In genomic region chr7:118850676-118851290, GRCm38 (mm10) we compare ENCODE assay signal across 12 mouse cellular contexts. TPM values are rescaled to one million over a fixed set of nuclear protein-coding genes. Genes with fewer than 3 reads are reported as not detected.
A peak's percentile ranks its signal among the peaks of the same experiment; 100 is the strongest.
DNase-seq lines count a peak whose midpoint lies in the region; ATAC-seq and TF ChIP-seq lines count a peak whose summit lies in the region.
"Had no signal": no experiment of that assay in that cellular context is flagged by ENCODE, and none has a peak within 500 bp of the region (broad histone marks: within the 10 kb centered on the region; RNA-seq: fewer than 3 reads in every experiment).

No protein-coding gene starts in this region.

- no peak overlapping the region for H3K4me3 ChIP-seq in hindbrain, postnatal 0 days (ENCODE audit: low read length)
- no peak overlapping the region for H3K4me3 ChIP-seq in hindbrain, embryonic 16.5 days (ENCODE audit: low read length)
- H3K4me3 ChIP-seq in ES-E14 (ENCODE audit: insufficient read depth in 1 of 2, low read depth in 1 of 2, low read length in 2 of 2, poor library complexity in 1 of 2, severe bottlenecking in 1 of 2), result no peak overlapping the region
- H3K4me3 ChIP-seq in heart, embryonic 11.5 days (ENCODE audit: low read depth, low read length), result no peak overlapping the region
- H3K4me3 ChIP-seq: embryonic facial prominence, embryonic 12.5 days; limb, embryonic 15.5 days; neural tube, embryonic 12.5 days had no signal

- 65% methylated on average over 9 of the region's 9 CpGs for WGBS in hindbrain, postnatal 0 days
- 73% methylated on average over 9 of the region's 9 CpGs for WGBS in hindbrain, embryonic 16.5 days
- 77% methylated on average over 9 of the region's 9 CpGs for WGBS in heart, embryonic 11.5 days (ENCODE audit: insufficient replicate concordance)

- in situ Hi-C loops in ES-E14 (cut with MboI; ENCODE audit: low sequenced_read_pairs in 2 of 2, unreplicated experiment in 2 of 2), result no loop called here

- H3K36me3 ChIP-seq in hindbrain, postnatal 0 days (ENCODE audit: insufficient read depth, low read length), result peaks cover 48% of the 10 kb centered on the region
- peaks cover 13% of the 10 kb centered on the region; the same call in 1 of the 2 replicates for H3K36me3 ChIP-seq in hindbrain, embryonic 16.5 days (ENCODE audit: control insufficient read depth, insufficient read depth, low read length)
- peaks cover 66% of the 10 kb centered on the region for H3K36me3 ChIP-seq in ES-E14 (ENCODE audit: control insufficient read depth, insufficient read depth, low read length, poor library complexity, severe bottlenecking)
- H3K36me3 ChIP-seq in heart, embryonic 11.5 days (ENCODE audit: control insufficient read depth, insufficient read depth, low read length), result peaks cover 30% of the 10 kb centered on the region

- no peak for TF ChIP-seq CTCF in hindbrain, postnatal 0 days (IDR thresholded peaks at IDR 0.05; ENCODE audit: low read depth)

- H3K27ac ChIP-seq in hindbrain, postnatal 0 days, result no peak overlapping the region
- H3K27ac ChIP-seq in hindbrain, embryonic 16.5 days (ENCODE audit: low read depth, low read length), result no peak overlapping the region
- H3K27ac ChIP-seq in ES-E14 (ENCODE audit: insufficient read depth, low read depth, low read length, poor library complexity, severe bottlenecking), result peak overlapping the region; percentile 15; the same call in 1 of the 2 replicates
- H3K27ac ChIP-seq in heart, embryonic 11.5 days (ENCODE audit: low read depth, low read length), result no peak overlapping the region
- H3K27ac ChIP-seq: embryonic facial prominence, embryonic 12.5 days; limb, embryonic 15.5 days; neural tube, embryonic 12.5 days had no signal

- no peak overlapping the region for H3K4me2 ChIP-seq in hindbrain, postnatal 0 days (ENCODE audit: low read depth, low read length)
- no peak overlapping the region for H3K4me2 ChIP-seq in hindbrain, embryonic 16.5 days (ENCODE audit: low read length)
- H3K4me2 ChIP-seq in heart, embryonic 11.5 days, result no peak overlapping the region
- H3K4me2 ChIP-seq: embryonic facial prominence, embryonic 12.5 days; limb, embryonic 15.5 days; neural tube, embryonic 12.5 days had no signal

- peaks cover 8% of the 10 kb centered on the region; the same call in 1 of the 2 replicates for H3K4me1 ChIP-seq in hindbrain, postnatal 0 days (ENCODE audit: insufficient read depth, low read length)
- H3K4me1 ChIP-seq in hindbrain, embryonic 16.5 days (ENCODE audit: control insufficient read depth, insufficient read depth, low read depth, low read length), result peaks cover 8% of the 10 kb centered on the region
- H3K4me1 ChIP-seq in ES-E14 (ENCODE audit: control insufficient read depth in 2 of 2, insufficient read depth in 2 of 2, low read length in 2 of 2, poor library complexity in 1 of 2), result peaks cover 15 to 42% of the 10 kb centered on the region in 2 experiments; a peak in 3 of 4 replicates
- H3K4me1 ChIP-seq in heart, embryonic 11.5 days (ENCODE audit: control insufficient read depth, insufficient read depth, low read length), result peaks cover 17% of the 10 kb centered on the region

- no peak for ATAC-seq in hindbrain, postnatal 0 days
- no peak for ATAC-seq in hindbrain, embryonic 16.5 days
- ATAC-seq in heart, embryonic 11.5 days (replicated peaks; ENCODE audit: insufficient number of reproducible peaks, low FRiP score, low TSS enrichment), result no peak

- peak; percentile 23 for DNase-seq in hindbrain, postnatal 0 days (ENCODE audit: low spot score)
- DNase-seq in 3134 (ENCODE audit: extremely low read depth, insufficient read length, low spot score) (peak; percentile 65), ES-E14 (ENCODE audit: low read depth, low spot score) (no peak)
- no peak for DNase-seq in spleen, postnatal 4 days (ENCODE audit: low spot score in 2 of 2)
- DNase-seq in thymus, adult 18-20 months, result no peak
- no peak for DNase-seq in retina, postnatal 1 day
- DNase-seq: thymus, postnatal 36 days had no signal

- no peak overlapping the region for H3K9ac ChIP-seq in hindbrain, postnatal 0 days (replicated peaks; ENCODE audit: low read length)
- H3K9ac ChIP-seq in hindbrain, embryonic 16.5 days (ENCODE audit: low read depth, low read length), result no peak overlapping the region
- H3K9ac ChIP-seq in ES-E14 (ENCODE audit: insufficient read depth, low read depth, low read length, poor library complexity, severe bottlenecking), result 0 out of 2 replicates have a peak overlapping the region, but pooled peaks have one; percentile 1
- H3K9ac ChIP-seq in heart, embryonic 11.5 days (ENCODE audit: low read depth, low read length), result 0 out of 2 replicates have a peak overlapping the region, but pooled peaks have one; percentile 5
- H3K9ac ChIP-seq: embryonic facial prominence, embryonic 12.5 days; limb, embryonic 15.5 days; neural tube, embryonic 12.5 days had no signal

- no peaks in the 10 kb centered on the region for H3K9me3 ChIP-seq in hindbrain, postnatal 0 days (ENCODE audit: low read length)
- no peaks in the 10 kb centered on the region for H3K9me3 ChIP-seq in hindbrain, embryonic 16.5 days (ENCODE audit: control insufficient read depth, low read length)
- H3K9me3 ChIP-seq in ES-E14 (ENCODE audit: control insufficient read depth, insufficient read depth, low read depth, low read length), result no peaks in the 10 kb centered on the region
- no peaks in the 10 kb centered on the region for H3K9me3 ChIP-seq in heart, embryonic 11.5 days (replicated peaks; ENCODE audit: control insufficient read depth, low read length)
- H3K9me3 ChIP-seq: embryonic facial prominence, embryonic 12.5 days; limb, embryonic 15.5 days; neural tube, embryonic 12.5 days had no signal

- no peaks in the 10 kb centered on the region for H3K27me3 ChIP-seq in hindbrain, postnatal 0 days (ENCODE audit: insufficient read depth, low read length)
- H3K27me3 ChIP-seq in hindbrain, embryonic 16.5 days (replicated peaks; ENCODE audit: control insufficient read depth, insufficient read depth, low read length), result no peaks in the 10 kb centered on the region
- no peaks in the 10 kb centered on the region for H3K27me3 ChIP-seq in heart, embryonic 11.5 days (ENCODE audit: control insufficient read depth, insufficient read depth, low read length)
- H3K27me3 ChIP-seq: embryonic facial prominence, embryonic 12.5 days; limb, embryonic 15.5 days; neural tube, embryonic 12.5 days had no signal

TF ChIP-seq in ES-E14, 5 proteins besides CTCF, POLR2A, EP300 and RAD21:
- TF ChIP-seq HCFC1 (IDR thresholded peaks at IDR 0.05; ENCODE audit: borderline replicate concordance, insufficient read depth, low read length), result no peak
- no peak for TF ChIP-seq ZNF384 (IDR thresholded peaks at IDR 0.05; ENCODE audit: low read depth, low read length)
- TF ChIP-seq CHD2 (IDR thresholded peaks at IDR 0.05; ENCODE audit: low read depth, low read length), result no peak
- TF ChIP-seq MAFK (IDR thresholded peaks at IDR 0.05; ENCODE audit: insufficient read depth, low read depth, low read length), result no peak

RNA-seq across cellular contexts. Expression of gene Iqck, which starts 4.8 kb away (rescaled TPM):
- total RNA-seq in hindbrain, postnatal 0 days (2014; rRNA removed), result 4.6 and 4.8 TPM in 2 replicates
- 4.4 and 4.9 TPM in 2 replicates for polyA plus RNA-seq in hindbrain, postnatal 0 days (2015; fragmentation: Nextera tagmentation; extraction: Ambion mirVana)
- 3.8 and 4.5 TPM in 2 replicates for polyA plus RNA-seq in hindbrain, embryonic 16.5 days (2015; fragmentation: Nextera tagmentation; extraction: Ambion mirVana)
- 1.8 and 2.8 TPM in 2 replicates for total RNA-seq in ES-E14 (2012; rRNA removed)
- 1.00 and 1.2 TPM in 2 replicates for polyA plus RNA-seq in heart, embryonic 11.5 days (2014; fragmentation: Nextera tagmentation; extraction: Ambion mirVana)

RNA-seq across cellular contexts. Expression of gene Knop1, which starts 5.3 kb away (rescaled TPM):
- total RNA-seq in hindbrain, postnatal 0 days (2014; rRNA removed), result 30.8 and 31.9 TPM in 2 replicates
- 75.6 and 78.9 TPM in 2 replicates for polyA plus RNA-seq in hindbrain, postnatal 0 days (2015; fragmentation: Nextera tagmentation; extraction: Ambion mirVana)
- polyA plus RNA-seq in hindbrain, embryonic 16.5 days (2015; fragmentation: Nextera tagmentation; extraction: Ambion mirVana), result 53.2 and 59.1 TPM in 2 replicates
- total RNA-seq in ES-E14 (2012; rRNA removed), result 52.7 and 56.8 TPM in 2 replicates
- polyA plus RNA-seq in heart, embryonic 11.5 days (2014; fragmentation: Nextera tagmentation; extraction: Ambion mirVana), result 65.1 and 78.1 TPM in 2 replicates

Comparison
In these comparisons a context has a peak if more than half of its experiments do, and no peak if none do; other contexts are left out.
1. DNase-seq: peak in hindbrain, postnatal 0 days (single experiment) and 3134 (single experiment); none in ES-E14 (single experiment), spleen, postnatal 4 days (0 of 2), thymus, adult 18-20 months (0 of 2) and retina, postnatal 1 day (single experiment).
2. H3K9ac ChIP-seq: peak in ES-E14 (single experiment) and heart, embryonic 11.5 days (single experiment); none in hindbrain, postnatal 0 days (single experiment) and hindbrain, embryonic 16.5 days (single experiment).